Mouse (Mus musculus) lung, adult 2 months (tissue): ENCODE measurements around the gene Fry.

Experiments
- CTCF ChIP-seq: fragments of 200-500 bp; IDR thresholded peaks from 2 replicates; pipeline ENCODE4 v1.5.1; 2011; ENCODE audit warnings: mild to moderate bottlenecking, low read length, control low read depth; ENCODE audit not compliant: insufficient read depth
- POLR2A ChIP-seq: fragments of 200-500 bp; IDR thresholded peaks from 2 replicates; pipeline ENCODE4 v1.6.1; 2011; ENCODE audit warnings: low read depth, mild to moderate bottlenecking, control low read depth, low read length, borderline replicate concordance; ENCODE audit errors: extremely low read depth

- TF ChIP-seq POLR2A (no peak), CTCF (no peak)
Measured at GRCm38 (mm10) chr5:150388623-150389022, 270.2 kb downstream of the Fry start.
